Mouse (Mus musculus): ENCODE results near the gene Gm13101. TPM values are rescaled to one million over a fixed set of nuclear protein-coding genes. Genes with fewer than 3 reads are reported as not detected.
"Not testable (repeated sequence)": the region's sequence is repeated elsewhere in the genome, so short reads cannot be mapped to it uniquely, and the experiment has no call there.

Gene Gm13101
- polyA plus RNA-seq (2012; rRNA removed): not detected in 2 replicates

DNA sequence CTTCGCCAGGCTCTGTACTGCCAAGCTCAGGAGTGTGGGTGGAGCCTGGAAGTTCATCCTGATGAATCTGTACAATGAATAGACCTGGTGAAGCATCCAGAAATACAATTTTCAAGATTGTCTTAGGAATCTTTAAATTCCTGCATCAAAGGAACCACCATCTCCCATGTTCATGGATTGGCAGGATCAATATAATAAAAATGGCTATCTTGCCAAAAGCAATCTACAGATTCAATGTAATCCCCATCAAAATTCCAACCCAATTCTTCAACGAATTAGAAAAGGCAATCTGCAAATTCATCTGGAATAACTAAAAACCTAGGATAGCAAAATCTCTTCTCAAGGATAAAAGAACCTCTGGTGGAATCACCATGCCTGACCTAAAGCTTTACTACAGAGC is at the start of gene Gm13101:
Gm13101 (minus strand) TSS at position 101 of the 400 bp plus-strand sequence.
- DNase-seq (ENCODE audit: low read depth): not testable (repeated sequence)

DNA sequence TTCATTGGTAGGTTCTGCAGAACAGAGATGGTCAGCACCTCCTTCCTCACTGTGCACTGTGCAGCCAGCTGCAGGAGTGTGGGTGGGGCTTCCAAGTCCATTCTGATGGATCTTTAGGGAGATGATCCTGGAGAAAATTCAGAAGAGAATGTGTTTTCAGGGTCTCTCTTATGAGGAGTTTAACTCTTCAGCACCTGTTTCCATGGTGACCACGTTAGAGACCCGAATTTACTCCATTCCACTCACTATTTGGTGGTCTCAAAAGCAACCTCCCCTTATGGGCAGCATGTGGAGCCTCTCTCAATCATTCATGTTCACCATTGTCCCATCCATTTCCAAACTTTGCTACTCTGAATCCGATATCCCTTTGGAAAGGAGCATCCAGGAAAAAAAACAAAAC is 27.5 kb upstream of the Gm13101 start, which contains the start of gene Pramef17:
Pramef17 (minus strand) TSS at position 101 of the 400 bp plus-strand sequence.
- DNase-seq (ENCODE audit: low read depth): not testable (repeated sequence)

DNA sequence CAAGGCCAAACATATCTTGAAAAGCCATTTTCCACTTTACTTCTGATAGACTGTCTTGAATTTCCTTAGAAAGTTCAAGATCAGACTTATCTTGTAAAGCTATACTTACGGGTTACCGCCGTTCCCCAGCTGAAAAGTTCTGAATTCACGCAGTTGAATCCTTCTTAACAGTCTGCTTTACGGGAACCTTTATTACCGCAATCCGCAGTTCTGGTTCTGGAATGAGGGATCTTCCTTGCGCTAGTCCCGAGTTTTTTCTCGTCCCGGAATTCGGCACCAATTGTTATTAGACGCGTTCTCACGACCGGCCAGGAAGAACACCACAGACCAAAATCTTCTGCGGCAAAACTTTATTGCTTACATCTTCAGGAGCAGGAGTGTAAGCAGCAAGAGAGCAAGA is 21.4 kb upstream of the Gm13101 start:
- not testable (repeated sequence) for DNase-seq (ENCODE audit: low read depth)

DNA sequence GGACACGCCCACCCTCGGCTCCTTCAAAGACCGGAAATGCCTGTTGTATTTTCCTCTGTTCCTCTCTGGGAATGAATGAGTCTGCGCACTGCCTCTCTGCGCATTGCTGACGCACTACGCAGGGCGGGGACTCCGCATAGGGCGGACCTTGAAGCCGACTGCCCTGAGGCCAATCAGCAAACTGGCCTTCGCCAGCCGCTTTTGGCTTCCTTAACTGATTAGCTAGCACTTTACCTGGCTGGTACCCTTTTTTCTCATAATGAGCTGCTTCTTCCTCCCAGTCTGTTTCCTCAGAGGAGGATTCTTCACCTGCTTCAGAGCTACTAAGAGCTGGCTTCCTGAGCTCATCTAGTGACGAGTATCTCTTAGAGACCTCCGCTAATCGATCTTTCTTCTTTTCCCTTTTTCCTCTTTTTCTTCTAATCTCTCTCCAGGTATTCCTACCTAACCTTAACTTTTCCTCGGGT is 20.8 kb upstream of the Gm13101 start:
- not testable (repeated sequence) for DNase-seq (ENCODE audit: low read depth)

DNA sequence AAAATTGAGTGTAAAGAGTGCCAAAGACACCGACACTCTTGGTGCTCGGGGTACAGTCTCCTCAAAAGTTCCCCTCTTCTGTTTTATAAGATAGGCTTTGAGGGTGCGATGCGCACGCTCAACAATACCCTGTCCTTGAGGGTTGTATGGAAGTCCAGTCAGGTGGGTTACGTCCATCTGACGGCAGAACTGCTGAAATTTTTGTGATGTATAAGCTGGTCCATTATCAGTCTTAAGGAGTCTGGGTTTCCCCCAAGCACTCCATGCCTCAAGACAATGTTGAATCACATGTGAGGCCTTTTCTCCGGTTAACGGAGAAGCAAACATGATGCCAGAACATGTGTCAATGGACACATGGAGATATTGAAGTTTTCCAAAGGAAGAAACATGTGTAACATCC is 19.0 kb upstream of the Gm13101 start:
- DNase-seq (ENCODE audit: low read depth): not testable (repeated sequence)

DNA sequence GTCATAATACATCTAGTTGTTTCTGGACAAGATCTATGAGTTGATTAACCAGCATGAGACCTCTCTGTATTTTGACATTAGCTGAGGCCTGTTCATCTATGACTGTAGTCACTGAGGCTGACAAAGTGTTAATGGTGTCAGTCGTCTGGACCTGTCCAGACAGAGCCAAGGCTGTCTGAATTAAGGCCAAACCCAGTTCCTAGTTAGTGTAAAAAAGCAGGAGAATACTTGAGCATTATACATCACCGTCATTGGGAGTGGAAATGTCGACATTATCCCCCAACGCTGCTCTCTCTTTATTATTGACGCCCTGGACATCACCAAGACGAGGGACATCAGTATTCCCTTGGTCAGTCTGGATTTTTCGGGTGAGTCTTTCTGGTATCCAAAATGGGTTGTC is 18.4 kb upstream of the Gm13101 start:
- not testable (repeated sequence) for DNase-seq (ENCODE audit: low read depth)

DNA sequence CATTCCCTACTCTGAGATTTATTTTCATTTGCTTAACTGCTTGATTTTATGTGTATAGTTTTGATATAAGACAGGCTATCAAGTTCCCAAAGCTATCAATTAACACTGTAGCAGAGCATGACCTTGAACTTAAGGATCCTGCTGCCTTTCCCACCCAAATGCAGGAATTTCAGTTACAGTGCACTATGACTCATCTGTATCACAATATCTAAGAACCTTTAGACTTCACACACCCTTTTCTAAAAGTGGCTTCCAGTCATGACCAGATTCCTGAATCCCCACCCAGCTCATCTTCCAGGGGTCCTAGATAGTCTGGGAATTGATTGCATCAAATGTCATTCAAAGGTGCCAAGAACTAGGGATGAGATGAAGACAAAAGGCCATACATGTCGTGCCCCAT is 16.7 kb upstream of the Gm13101 start:
- not testable (repeated sequence) for DNase-seq (ENCODE audit: low read depth)

DNA sequence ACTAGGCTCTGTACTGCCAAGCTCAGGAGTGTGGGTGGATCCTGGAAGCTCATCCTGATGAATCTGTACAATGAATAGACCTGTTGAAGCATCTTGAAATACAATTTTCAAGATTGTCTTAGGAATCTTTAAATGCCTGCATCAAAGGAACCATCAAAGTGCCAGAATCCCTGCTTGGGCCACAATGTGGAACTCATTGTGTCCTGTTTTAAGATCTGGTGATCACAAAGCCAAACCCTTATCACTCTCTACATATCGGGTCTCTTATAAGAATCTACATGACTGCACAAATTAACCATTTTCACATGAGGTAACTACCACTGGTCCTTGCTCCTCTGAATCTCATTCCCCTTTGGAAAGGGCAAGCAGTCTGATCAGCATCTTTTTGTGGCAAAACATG is 15.8 kb downstream of the Gm13101 start, which contains the start of gene Pramef25:
Pramef25 (minus strand) TSS at position 101 of the 400 bp plus-strand sequence.
- DNase-seq (ENCODE audit: low read depth): not testable (repeated sequence)

Other genes starting within 250 kb of the Gm13101 start
- gene Gm13078, start 247.5 kb downstream of the Gm13101 start, polyA plus RNA-seq (2012; rRNA removed): not detected in 2 replicates
- not detected in 2 replicates for gene Gm13023, start 177.6 kb downstream of the Gm13101 start, polyA plus RNA-seq (2012; rRNA removed)
- gene Gm13084, start 150.9 kb downstream of the Gm13101 start, polyA plus RNA-seq (2012; rRNA removed): not detected in 2 replicates
- not detected in 2 replicates for gene Gm13103, start 120.5 kb downstream of the Gm13101 start, polyA plus RNA-seq (2012; rRNA removed)
- gene Pramef6, start 66.6 kb downstream of the Gm13101 start, polyA plus RNA-seq (2012; rRNA removed): not detected in 2 replicates
- not detected in 2 replicates for gene Pramef25, start 15.9 kb downstream of the Gm13101 start, polyA plus RNA-seq (2012; rRNA removed)
- not detected in 2 replicates for gene Pramef17, start 27.4 kb upstream of the Gm13101 start, polyA plus RNA-seq (2012; rRNA removed)
- not detected in 2 replicates for gene Pramel4, start 92.2 kb upstream of the Gm13101 start, polyA plus RNA-seq (2012; rRNA removed)
- 0.05 TPM in 1 of 2 replicates, not detected in the other for gene Gm13102, start 139.5 kb upstream of the Gm13101 start, polyA plus RNA-seq (2012; rRNA removed)
- gene Oog3, start 195.7 kb upstream of the Gm13101 start, polyA plus RNA-seq (2012; rRNA removed): not detected in 2 replicates
- gene Oog2, start 223.8 kb upstream of the Gm13101 start, polyA plus RNA-seq (2012; rRNA removed): not detected in 2 replicates
- not detected in 2 replicates for gene C87977, start 246.4 kb upstream of the Gm13101 start, polyA plus RNA-seq (2012; rRNA removed)

All from gonadal fat pad, adult 2 months (tissue).